Mouse (Mus musculus) forebrain, embryonic 12.5 days (tissue): ENCODE measurements around the gene Mras. TPM values are rescaled to one million over a fixed set of nuclear protein-coding genes. Genes with fewer than 3 reads are reported as not detected.

ENCODE experiments used
- ATAC-seq: fragments of 200-750 bp; cut with Nextera tagmentation; 2 replicates; pipeline ENCODE4 v1.8.0; 2017; ENCODE audit warnings: moderate TSS enrichment; ENCODE audit not compliant: low FRiP score
- H3K27ac ChIP-seq: fragments of 300-500 bp; sonication (generic); 2 replicates; pipeline ENCODE4 v1.5.1; 2016; ENCODE audit warnings: mild to moderate bottlenecking
- H3K27me3 ChIP-seq: fragments of 300-500 bp; sonication (generic); 2 replicates; pipeline ENCODE4 v1.6.1; 2016; ENCODE audit warnings: mild to moderate bottlenecking
- H3K36me3 ChIP-seq: fragments of 300-500 bp; sonication (generic); replicated peaks from 2 replicates; pipeline ENCODE4 v1.6.1; 2016; ENCODE audit warnings: mild to moderate bottlenecking
- H3K4me1 ChIP-seq: fragments of 300-500 bp; sonication (generic); 2 replicates; pipeline ENCODE4 v1.6.1; 2016
- H3K4me2 ChIP-seq: fragments of 300-500 bp; sonication (generic); 2 replicates; pipeline ENCODE4 v1.6.1; 2016; ENCODE audit warnings: mild to moderate bottlenecking, moderate library complexity
- H3K4me3 ChIP-seq: fragments of 300-500 bp; sonication (generic); replicated peaks from 2 replicates; pipeline ENCODE4 v1.5.1; 2016; ENCODE audit warnings: mild to moderate bottlenecking
- H3K9ac ChIP-seq: fragments of 300-500 bp; sonication (generic); 2 replicates; pipeline ENCODE4 v1.6.1; 2016; ENCODE audit warnings: mild to moderate bottlenecking
- H3K9me3 ChIP-seq: fragments of 300-500 bp; sonication (generic); 2 replicates; pipeline ENCODE4 v1.6.1; 2016
- WGBS: fragments of 180-500 bp; shearing (Covaris S2); methylation state at CpG from one replicate; pipeline ENCODE4 v1.1.7; 2016; 5-methylcytosine and 5-hydroxymethylcytosine counted together
- polyA plus RNA-seq: library from polyadenylated mRNA; unstranded; fragments of >200 nt; fragmentation: Nextera tagmentation; extraction: Ambion mirVana; gene quantifications from 2 replicates; pipeline ENCODE4 v1.2.1, GENCODE M21; 2016

The Mras gene
- polyA plus RNA-seq, 1 experiment from 2014 or later: 23.8 TPM

DNA sequence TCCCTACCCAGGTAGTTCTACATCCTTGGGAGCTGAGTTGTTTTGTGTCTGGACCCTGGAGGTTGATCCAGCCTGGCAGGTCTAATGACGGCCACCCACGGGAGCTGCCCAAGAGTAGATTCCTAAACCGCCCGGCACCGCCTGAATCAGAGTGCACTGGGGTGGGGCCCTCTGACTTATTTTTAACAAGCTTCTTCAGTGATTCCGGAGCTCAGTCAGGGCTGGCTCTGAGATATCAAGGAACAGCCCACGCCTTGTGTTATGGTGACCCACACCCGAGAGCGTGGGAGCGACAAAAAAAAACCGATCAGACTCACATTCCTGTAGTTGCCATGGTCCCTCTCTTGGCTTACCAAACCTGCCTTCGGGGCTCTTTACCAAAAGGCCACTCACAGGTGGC lies 97.1 kb downstream of the Mras start:
- Histone ChIP-seq H3K36me3 (no peaks in the 10 kb centered on the region), H3K27ac (no peak overlapping the region), H3K4me3 (no peak overlapping the region), H3K9ac (no peak overlapping the region), H3K4me2 (no peak overlapping the region), H3K27me3 (no peaks in the 10 kb centered on the region), H3K9me3 (no peaks in the 10 kb centered on the region), H3K4me1 (peaks cover 2% of the 10 kb centered on the region; the same call in 1 of the 2 replicates)
- no peak for ATAC-seq
- WGBS: 87% methylated on average over 12 of the region's 12 CpGs

DNA sequence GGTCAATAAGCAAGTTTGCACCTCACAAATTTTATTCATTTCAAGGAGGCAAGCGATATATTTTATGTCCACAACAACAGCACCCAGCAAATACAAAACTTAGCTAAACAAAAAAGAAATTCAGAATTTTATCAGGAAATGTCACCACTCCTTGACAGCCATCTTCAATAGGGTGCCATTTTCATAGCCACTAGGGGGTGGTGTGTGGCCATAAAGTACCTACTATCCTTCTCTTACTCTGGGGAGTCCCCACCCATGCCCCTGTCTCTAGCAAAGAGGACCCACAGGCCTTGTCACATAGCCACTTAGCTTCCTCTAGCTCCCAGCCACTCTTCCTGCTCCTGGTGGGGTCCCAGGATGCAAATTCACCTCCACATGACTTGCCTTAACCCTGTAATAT lies 98.0 kb downstream of the Mras start:
- no peak for ATAC-seq
- H3K9me3 ChIP-seq: no peaks in the 10 kb centered on the region
- 0 out of 2 replicates have a peak, but pooled peaks cover 2% of the 10 kb centered on the region for H3K4me1 ChIP-seq
- no peak overlapping the region for H3K4me3 ChIP-seq
- 76% methylated on average over 1 of the region's 1 CpGs for WGBS
- no peak overlapping the region for H3K27ac ChIP-seq
- H3K27me3 ChIP-seq: no peaks in the 10 kb centered on the region
- H3K4me2 ChIP-seq: no peak overlapping the region
- H3K9ac ChIP-seq: no peak overlapping the region
- H3K36me3 ChIP-seq: no peaks in the 10 kb centered on the region

- H3K36me3 ChIP-seq: no peaks in the 10 kb centered on the region
- H3K4me3 ChIP-seq: no peak overlapping the region
- H3K4me1 ChIP-seq: no peaks in the 10 kb centered on the region
- WGBS: 100% methylated on average over 1 of the region's 1 CpGs
- H3K27ac ChIP-seq: no peak overlapping the region
- H3K4me2 ChIP-seq: no peak overlapping the region
- no peak overlapping the region for H3K9ac ChIP-seq
- no peak for ATAC-seq
- H3K9me3 ChIP-seq: no peaks in the 10 kb centered on the region
- H3K27me3 ChIP-seq: no peaks in the 10 kb centered on the region
Measured at GRCm38 (mm10) chr9:99338293-99338692, 98.9 kb downstream of the Mras start.

DNA sequence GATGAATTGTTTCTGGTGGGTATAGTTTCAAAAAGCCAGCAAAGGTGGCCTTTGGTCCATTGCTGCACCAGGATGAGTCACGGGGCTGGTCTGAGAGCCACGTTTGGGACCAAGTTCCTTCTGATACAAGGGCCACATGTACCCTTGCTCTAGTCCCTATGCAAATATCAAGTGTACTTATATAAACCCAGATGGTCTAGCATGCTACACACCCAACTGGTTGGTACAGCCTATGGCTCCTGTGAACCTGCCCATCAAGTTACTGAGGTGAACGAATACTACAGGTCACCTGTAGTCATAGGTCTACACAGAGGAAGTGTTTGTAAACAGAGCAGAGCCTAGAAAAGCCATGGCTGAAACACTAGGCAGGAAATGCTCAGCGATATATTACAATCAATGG lies 100.6 kb downstream of the Mras start:
- no peaks in the 10 kb centered on the region for H3K4me1 ChIP-seq
- H3K27me3 ChIP-seq: no peaks in the 10 kb centered on the region
- no peak overlapping the region for H3K4me2 ChIP-seq
- no peak overlapping the region for H3K4me3 ChIP-seq
- H3K9ac ChIP-seq: no peak overlapping the region
- no peak for ATAC-seq
- H3K27ac ChIP-seq: no peak overlapping the region
- no peaks in the 10 kb centered on the region for H3K36me3 ChIP-seq
- WGBS: 89% methylated on average over 4 of the region's 4 CpGs
- no peaks in the 10 kb centered on the region for H3K9me3 ChIP-seq

Other genes starting within 250 kb of the Mras start
- not detected in 2 replicates for gene Faiml, start 200.1 kb downstream of the Mras start, polyA plus RNA-seq
- 64.1 and 68.2 TPM in 2 replicates for gene Cep70, start 194.0 kb downstream of the Mras start, polyA plus RNA-seq
- 0.22 and 0.26 TPM in 2 replicates for gene Esyt3, start 78.8 kb downstream of the Mras start, polyA plus RNA-seq
- gene Nme9, start 14.1 kb upstream of the Mras start, polyA plus RNA-seq: 0.31 and 0.42 TPM in 2 replicates
- gene Armc8, start 131.5 kb upstream of the Mras start, polyA plus RNA-seq: 43.0 and 44.2 TPM in 2 replicates
- gene Dbr1, start 138.4 kb upstream of the Mras start, polyA plus RNA-seq: 35.7 and 37.5 TPM in 2 replicates
- gene A4gnt, start 175.1 kb upstream of the Mras start, polyA plus RNA-seq: not detected in 2 replicates
- 20.6 and 22.3 TPM in 2 replicates for gene Dzip1l, start 192.1 kb upstream of the Mras start, polyA plus RNA-seq